Mouse (Mus musculus): Measurements from ENCODE around the gene Gusb. TPM values are rescaled to one million over a fixed set of nuclear protein-coding genes. Genes with fewer than 3 reads are reported as not detected.

The Gusb gene
- total and polyA plus RNA-seq, 2 experiments from 2014 or later = 27.8 to 31.4 TPM

GRCm38 (mm10) chr5:129940736-129941494, 61.9 kb downstream of the Gusb start:
- Histone ChIP-seq H3K4me1 (ENCODE audit: control insufficient read depth, insufficient read depth) (peaks cover 5% of the 10 kb centered on the region; the same call in 1 of the 2 replicates), H3K9ac (replicated peaks; ENCODE audit: low read depth, low read length) (no peak overlapping the region)

GRCm38 (mm10) chr5:129940281-129940680, 62.6 kb downstream of the Gusb start:
- no peak overlapping the region for H3K4me2 ChIP-seq (ENCODE audit: low read depth, low read length)
- H3K4me3 ChIP-seq (ENCODE audit: low read depth, low read length) = no peak overlapping the region
- TF ChIP-seq CTCF (IDR thresholded peaks at IDR 0.05; ENCODE audit: low read depth) = no peak
- H3K27me3 ChIP-seq (ENCODE audit: control insufficient read depth, insufficient read depth, low read length) = no peaks in the 10 kb centered on the region
- H3K9me3 ChIP-seq (replicated peaks; ENCODE audit: control insufficient read depth, low read length) = no peaks in the 10 kb centered on the region
- WGBS = 50% methylated on average over 2 of the region's 2 CpGs
- no peak overlapping the region for H3K27ac ChIP-seq (ENCODE audit: low read depth)
- ATAC-seq (ENCODE audit: insufficient read depth, low read depth) = no peak
- no peaks in the 10 kb centered on the region; the same call in 1 of the 2 replicates for H3K36me3 ChIP-seq (replicated peaks; ENCODE audit: control insufficient read depth, insufficient read depth, low read length)
- no peak overlapping the region for H3K9ac ChIP-seq (replicated peaks; ENCODE audit: low read depth, low read length)
- peaks cover 5% of the 10 kb centered on the region; the same call in 1 of the 2 replicates for H3K4me1 ChIP-seq (ENCODE audit: control insufficient read depth, insufficient read depth)
- DNase-seq (ENCODE audit: low spot score) = no peak

More at GRCm38 (mm10) chr5:129940736-129941494, 61.9 kb downstream of the Gusb start:
- Histone ChIP-seq H3K4me2 (ENCODE audit: low read depth, low read length) (peak overlapping the region; percentile 47), H3K27ac (ENCODE audit: low read depth) (no peak overlapping the region), H3K36me3 (replicated peaks; ENCODE audit: control insufficient read depth, insufficient read depth, low read length) (no peaks in the 10 kb centered on the region; the same call in 1 of the 2 replicates), H3K27me3 (ENCODE audit: control insufficient read depth, insufficient read depth, low read length) (no peaks in the 10 kb centered on the region), H3K9me3 (replicated peaks; ENCODE audit: control insufficient read depth, low read length) (no peaks in the 10 kb centered on the region), H3K4me3 (ENCODE audit: low read depth, low read length) (peak overlapping the region; percentile 62)
- ATAC-seq (ENCODE audit: insufficient read depth, low read depth) = no peak
- no peak for DNase-seq (ENCODE audit: low spot score)
- 6% methylated on average over 9 of the region's 9 CpGs for WGBS
- TF ChIP-seq CTCF (IDR thresholded peaks at IDR 0.05; ENCODE audit: low read depth) (no peak), EP300 (IDR thresholded peaks at IDR 0.05; ENCODE audit: low read depth) (0 out of 2 replicates have a peak, but pooled peaks have one; percentile 32)

Other genes starting within 250 kb of the Gusb start
- 21.9 and 30.1 TPM in 2 replicates for gene Psph, start 215.6 kb downstream of the Gusb start, total RNA-seq (2014; rRNA removed; ENCODE audit: low replicate concordance)
- gene Psph, start 215.6 kb downstream of the Gusb start, polyA plus RNA-seq (2015; fragmentation: Nextera tagmentation; extraction: Ambion mirVana) = 26.2 and 26.5 TPM in 2 replicates
- 14.9 and 26.2 TPM in 2 replicates for gene Sumf2, start 156.1 kb downstream of the Gusb start, total RNA-seq (2014; rRNA removed; ENCODE audit: low replicate concordance)
- gene Sumf2, start 156.1 kb downstream of the Gusb start, polyA plus RNA-seq (2015; fragmentation: Nextera tagmentation; extraction: Ambion mirVana) = 12.8 and 14.5 TPM in 2 replicates
- gene Chchd2, start 115.6 kb downstream of the Gusb start, total RNA-seq (2014; rRNA removed; ENCODE audit: low replicate concordance) = 2,460 and 2,937 TPM in 2 replicates
- 1,505 and 1,584 TPM in 2 replicates for gene Chchd2, start 115.6 kb downstream of the Gusb start, polyA plus RNA-seq (2015; fragmentation: Nextera tagmentation; extraction: Ambion mirVana)
- gene Zbed5, start 107.3 kb downstream of the Gusb start, total RNA-seq (2014; rRNA removed; ENCODE audit: low replicate concordance) = 0.27 and 1.4 TPM in 2 replicates
- 1.4 and 1.5 TPM in 2 replicates for gene Zbed5, start 107.3 kb downstream of the Gusb start, polyA plus RNA-seq (2015; fragmentation: Nextera tagmentation; extraction: Ambion mirVana)
- 3.1 and 9.6 TPM in 2 replicates for gene Phkg1, start 104.5 kb downstream of the Gusb start, total RNA-seq (2014; rRNA removed; ENCODE audit: low replicate concordance)
- 2.5 and 3.4 TPM in 2 replicates for gene Phkg1, start 104.5 kb downstream of the Gusb start, polyA plus RNA-seq (2015; fragmentation: Nextera tagmentation; extraction: Ambion mirVana)
- gene Nupr1l, start 94.5 kb downstream of the Gusb start, total RNA-seq (2014; rRNA removed; ENCODE audit: low replicate concordance) = 0.08 and 0.38 TPM in 2 replicates
- 2.7 and 3.5 TPM in 2 replicates for gene Nupr1l, start 94.5 kb downstream of the Gusb start, polyA plus RNA-seq (2015; fragmentation: Nextera tagmentation; extraction: Ambion mirVana)
- gene Vkorc1l1, start 61.1 kb downstream of the Gusb start, total RNA-seq (2014; rRNA removed; ENCODE audit: low replicate concordance) = 17.4 and 30.8 TPM in 2 replicates
- 7.3 and 8.4 TPM in 2 replicates for gene Vkorc1l1, start 61.1 kb downstream of the Gusb start, polyA plus RNA-seq (2015; fragmentation: Nextera tagmentation; extraction: Ambion mirVana)
- gene Asl, start 26.2 kb upstream of the Gusb start, total RNA-seq (2014; rRNA removed; ENCODE audit: low replicate concordance) = 9.7 and 21.1 TPM in 2 replicates
- gene Asl, start 26.2 kb upstream of the Gusb start, polyA plus RNA-seq (2015; fragmentation: Nextera tagmentation; extraction: Ambion mirVana) = 15.9 and 16.6 TPM in 2 replicates
- gene Crcp, start 26.2 kb upstream of the Gusb start, total RNA-seq (2014; rRNA removed; ENCODE audit: low replicate concordance) = 2.6 and 9.7 TPM in 2 replicates
- gene Crcp, start 26.2 kb upstream of the Gusb start, polyA plus RNA-seq (2015; fragmentation: Nextera tagmentation; extraction: Ambion mirVana) = 20.8 and 23.1 TPM in 2 replicates
- 12.2 and 20.7 TPM in 2 replicates for gene Tpst1, start 70.3 kb upstream of the Gusb start, total RNA-seq (2014; rRNA removed; ENCODE audit: low replicate concordance)
- gene Tpst1, start 70.3 kb upstream of the Gusb start, polyA plus RNA-seq (2015; fragmentation: Nextera tagmentation; extraction: Ambion mirVana) = 23.7 and 27.9 TPM in 2 replicates
- gene Kctd7, start 141.8 kb upstream of the Gusb start, total RNA-seq (2014; rRNA removed; ENCODE audit: low replicate concordance) = 1.2 and 4.8 TPM in 2 replicates
- gene Kctd7, start 141.8 kb upstream of the Gusb start, polyA plus RNA-seq (2015; fragmentation: Nextera tagmentation; extraction: Ambion mirVana) = 3.7 and 4.2 TPM in 2 replicates
- 4.6 and 17.5 TPM in 2 replicates for gene Rabgef1, start 168.7 kb upstream of the Gusb start, total RNA-seq (2014; rRNA removed; ENCODE audit: low replicate concordance)
- gene Rabgef1, start 168.7 kb upstream of the Gusb start, polyA plus RNA-seq (2015; fragmentation: Nextera tagmentation; extraction: Ambion mirVana) = 16.7 and 19.8 TPM in 2 replicates
- gene Tmem248, start 214.0 kb upstream of the Gusb start, total RNA-seq (2014; rRNA removed; ENCODE audit: low replicate concordance) = 31.9 and 38.1 TPM in 2 replicates
- 23.9 and 24.5 TPM in 2 replicates for gene Tmem248, start 214.0 kb upstream of the Gusb start, polyA plus RNA-seq (2015; fragmentation: Nextera tagmentation; extraction: Ambion mirVana)

Measured in heart, postnatal 0 days (tissue).